Mouse (Mus musculus) ES-E14 (cell line): ENCODE measurements around the gene Fasn.

Experiments
- HCFC1 ChIP-seq: IDR thresholded peaks from 2 replicates; pipeline ENCODE4 v1.6.1; 2012; ENCODE audit warnings: low read length, inconsistent platforms, borderline replicate concordance; ENCODE audit not compliant: insufficient read depth
- MAFK ChIP-seq: IDR thresholded peaks from 2 replicates; pipeline ENCODE4 v1.6.1; 2014; ENCODE audit warnings: mild to moderate bottlenecking, low read depth, low read length, inconsistent platforms; ENCODE audit not compliant: insufficient read depth
- ZC3H11A ChIP-seq: IDR thresholded peaks from 2 replicates; pipeline ENCODE4 v1.6.1; 2012; ENCODE audit warnings: low read depth, mild to moderate bottlenecking, inconsistent platforms, low read length, borderline replicate concordance

- TF ChIP-seq HCFC1, result no peak
- no peak for TF ChIP-seq ZC3H11A
- no peak for TF ChIP-seq MAFK
Observed at GRCm38 (mm10) chr11:120853158-120853557, 28.8 kb upstream of the Fasn start.
